Mouse (Mus musculus): ENCODE data around the gene Sec31a. TPM values are rescaled to one million over a fixed set of nuclear protein-coding genes. Genes with fewer than 3 reads are reported as not detected.

The Sec31a gene
- polyA plus RNA-seq, 1 experiment: 244 TPM

GRCm38 (mm10) chr5:100332300-100333004, 83.6 kb downstream of the Sec31a start:
- Histone ChIP-seq H3K27me3 (replicated peaks; ENCODE audit: control insufficient read depth, insufficient read depth, low read length) (no peaks in the 10 kb centered on the region), H3K36me3 (ENCODE audit: control insufficient read depth, insufficient read depth, low read length) (no peaks in the 10 kb centered on the region), H3K4me3 (ENCODE audit: insufficient read depth, low read depth, low read length) (no peak overlapping the region), H3K4me1 (ENCODE audit: control insufficient read depth, insufficient read depth, low read length) (no peaks in the 10 kb centered on the region; the same call in 1 of the 2 replicates), H3K27ac (ENCODE audit: insufficient read depth, low read depth, low read length) (no peak overlapping the region)
- DNase-seq: no peak
- WGBS: 82% methylated on average over 8 of the region's 8 CpGs
- TF ChIP-seq CTCF (conservative IDR thresholded peaks at IDR 0.05; ENCODE audit: insufficient read depth, insufficient read length, low read depth, low read length) (no peak), POLR2A (IDR thresholded peaks at IDR 0.05; ENCODE audit: low read depth, low read length) (no peak)

DNA sequence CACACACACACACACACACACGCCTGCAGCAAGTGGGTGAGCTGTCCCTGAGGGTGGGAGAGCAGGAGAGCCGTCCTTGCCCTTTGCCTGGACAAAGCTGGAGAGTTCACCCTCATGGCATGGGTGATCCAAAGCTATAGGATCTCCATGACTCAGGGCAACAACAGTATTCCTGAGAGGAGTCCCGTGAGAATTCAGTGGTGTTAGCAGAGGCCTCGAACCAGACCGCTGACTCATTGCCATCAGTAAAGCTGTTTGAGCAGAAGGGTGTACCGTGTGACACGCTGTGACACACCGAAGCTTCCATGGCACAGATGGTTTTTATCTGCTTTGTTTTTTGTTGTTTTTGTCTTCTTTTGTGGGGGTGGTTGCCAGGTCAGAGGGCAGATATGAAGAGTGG, 84.4 kb downstream of the Sec31a start:
- Histone ChIP-seq H3K4me3 (ENCODE audit: insufficient read depth, low read depth, low read length) (no peak overlapping the region), H3K27ac (ENCODE audit: insufficient read depth, low read depth, low read length) (no peak overlapping the region), H3K27me3 (replicated peaks; ENCODE audit: control insufficient read depth, insufficient read depth, low read length) (no peaks in the 10 kb centered on the region), H3K4me1 (ENCODE audit: control insufficient read depth, insufficient read depth, low read length) (no peaks in the 10 kb centered on the region; the same call in 1 of the 2 replicates), H3K36me3 (ENCODE audit: control insufficient read depth, insufficient read depth, low read length) (no peaks in the 10 kb centered on the region)
- WGBS: 83% methylated on average over 8 of the region's 8 CpGs
- DNase-seq: no peak
- no peak for TF ChIP-seq POLR2A (IDR thresholded peaks at IDR 0.05; ENCODE audit: low read depth, low read length)
- no peak for TF ChIP-seq CTCF (conservative IDR thresholded peaks at IDR 0.05; ENCODE audit: insufficient read depth, insufficient read length, low read depth, low read length)

DNA sequence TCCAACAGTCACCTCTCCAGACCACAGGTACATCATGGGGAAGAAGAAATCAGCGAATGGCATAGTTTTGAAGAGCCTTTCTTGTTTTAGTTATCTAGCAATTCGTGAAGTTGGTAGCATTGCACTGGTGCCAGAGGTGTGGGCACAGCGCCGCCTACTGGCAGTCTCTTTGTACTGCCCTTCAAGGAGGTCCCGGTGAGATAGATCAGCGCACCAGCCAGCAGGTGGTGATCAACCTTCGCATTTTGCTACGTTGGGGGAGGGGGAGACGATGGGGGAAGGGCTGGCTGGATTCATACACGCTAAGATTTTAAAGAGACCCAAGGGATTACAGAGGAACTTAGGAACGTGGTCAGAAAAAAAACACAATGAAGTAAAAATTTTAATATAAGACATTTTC, 94.0 kb downstream of the Sec31a start:
- peak; percentile 77 for DNase-seq
- H3K4me1 ChIP-seq (ENCODE audit: control insufficient read depth, insufficient read depth, low read length): no peaks in the 10 kb centered on the region
- WGBS: 2% methylated on average over 11 of the region's 11 CpGs
- TF ChIP-seq POLR2A (IDR thresholded peaks at IDR 0.05; ENCODE audit: low read depth, low read length): no peak
- peak; percentile 96 for TF ChIP-seq CTCF (conservative IDR thresholded peaks at IDR 0.05; ENCODE audit: insufficient read depth, insufficient read length, low read depth, low read length)
- no peaks in the 10 kb centered on the region for H3K27me3 ChIP-seq (replicated peaks; ENCODE audit: control insufficient read depth, insufficient read depth, low read length)
- H3K4me3 ChIP-seq (ENCODE audit: insufficient read depth, low read depth, low read length): no peak overlapping the region
- no peaks in the 10 kb centered on the region for H3K36me3 ChIP-seq (ENCODE audit: control insufficient read depth, insufficient read depth, low read length)
- H3K27ac ChIP-seq (ENCODE audit: insufficient read depth, low read depth, low read length): no peak overlapping the region

DNA sequence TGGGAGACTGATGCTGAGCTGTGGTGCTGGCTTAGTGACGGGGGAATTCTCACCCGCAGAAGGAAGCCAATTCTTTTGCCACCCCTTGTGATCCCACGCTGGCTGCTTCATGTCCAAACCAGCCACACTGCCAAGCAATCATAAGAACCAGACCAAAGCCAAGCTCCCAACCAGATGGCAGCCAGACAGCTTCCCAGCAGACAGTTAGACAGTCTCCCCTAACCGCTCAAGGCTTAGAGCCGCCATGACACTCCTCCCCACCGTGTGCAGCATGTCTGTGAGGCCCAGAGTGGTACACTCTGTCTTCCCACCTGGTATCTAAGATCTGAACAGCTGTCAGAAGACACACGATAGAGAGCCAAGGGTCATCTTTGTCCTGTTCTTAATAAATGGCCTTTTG, 98.2 kb downstream of the Sec31a start:
- H3K27me3 ChIP-seq (replicated peaks; ENCODE audit: control insufficient read depth, insufficient read depth, low read length): no peaks in the 10 kb centered on the region
- no peak overlapping the region for H3K27ac ChIP-seq (ENCODE audit: insufficient read depth, low read depth, low read length)
- H3K36me3 ChIP-seq (ENCODE audit: control insufficient read depth, insufficient read depth, low read length): no peaks in the 10 kb centered on the region
- TF ChIP-seq CTCF (conservative IDR thresholded peaks at IDR 0.05; ENCODE audit: insufficient read depth, insufficient read length, low read depth, low read length): no peak
- TF ChIP-seq POLR2A (IDR thresholded peaks at IDR 0.05; ENCODE audit: low read depth, low read length): no peak
- H3K4me3 ChIP-seq (ENCODE audit: insufficient read depth, low read depth, low read length): no peak overlapping the region
- no peak for DNase-seq
- WGBS: 73% methylated on average over 7 of the region's 7 CpGs
- no peaks in the 10 kb centered on the region for H3K4me1 ChIP-seq (ENCODE audit: control insufficient read depth, insufficient read depth, low read length)

DNA sequence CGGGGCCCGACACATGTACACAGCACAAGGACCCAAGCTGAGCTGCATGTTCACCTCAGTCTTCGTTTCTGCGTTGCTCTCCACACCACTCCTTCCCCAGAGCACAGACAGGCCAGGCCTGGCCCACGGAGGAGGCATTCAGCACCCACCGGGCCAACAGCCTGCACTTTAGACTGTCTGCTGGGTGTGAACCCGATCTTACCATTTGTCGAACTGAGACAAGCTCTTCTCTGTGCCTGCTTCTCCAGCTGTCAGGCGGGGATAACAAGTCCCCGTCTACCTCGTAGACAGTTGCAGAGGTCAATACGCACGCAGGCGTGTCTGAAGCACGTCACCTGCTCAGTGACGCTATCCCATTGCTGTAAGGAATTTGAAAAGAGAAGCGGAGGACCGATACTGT, 99.0 kb downstream of the Sec31a start:
- Histone ChIP-seq H3K4me3 (ENCODE audit: insufficient read depth, low read depth, low read length) (no peak overlapping the region), H3K27me3 (replicated peaks; ENCODE audit: control insufficient read depth, insufficient read depth, low read length) (no peaks in the 10 kb centered on the region), H3K4me1 (ENCODE audit: control insufficient read depth, insufficient read depth, low read length) (no peaks in the 10 kb centered on the region), H3K27ac (ENCODE audit: insufficient read depth, low read depth, low read length) (no peak overlapping the region), H3K36me3 (ENCODE audit: control insufficient read depth, insufficient read depth, low read length) (no peaks in the 10 kb centered on the region)
- DNase-seq: no peak
- WGBS: 73% methylated on average over 18 of the region's 18 CpGs
- TF ChIP-seq CTCF (conservative IDR thresholded peaks at IDR 0.05; ENCODE audit: insufficient read depth, insufficient read length, low read depth, low read length) (no peak), POLR2A (IDR thresholded peaks at IDR 0.05; ENCODE audit: low read depth, low read length) (no peak)

GRCm38 (mm10) chr5:100315646-100316045, 100.4 kb downstream of the Sec31a start:
- Histone ChIP-seq H3K4me3 (ENCODE audit: insufficient read depth, low read depth, low read length) (no peak overlapping the region), H3K27ac (ENCODE audit: insufficient read depth, low read depth, low read length) (no peak overlapping the region), H3K36me3 (ENCODE audit: control insufficient read depth, insufficient read depth, low read length) (no peaks in the 10 kb centered on the region), H3K27me3 (replicated peaks; ENCODE audit: control insufficient read depth, insufficient read depth, low read length) (no peaks in the 10 kb centered on the region), H3K4me1 (ENCODE audit: control insufficient read depth, insufficient read depth, low read length) (no peaks in the 10 kb centered on the region)
- no peak for DNase-seq
- TF ChIP-seq POLR2A (IDR thresholded peaks at IDR 0.05; ENCODE audit: low read depth, low read length): no peak
- TF ChIP-seq CTCF (conservative IDR thresholded peaks at IDR 0.05; ENCODE audit: insufficient read depth, insufficient read length, low read depth, low read length): no peak
- 73% methylated on average over 3 of the region's 3 CpGs for WGBS

- Histone ChIP-seq H3K36me3 (ENCODE audit: control insufficient read depth, insufficient read depth, low read length) (no peaks in the 10 kb centered on the region), H3K27me3 (replicated peaks; ENCODE audit: control insufficient read depth, insufficient read depth, low read length) (no peaks in the 10 kb centered on the region), H3K4me3 (ENCODE audit: insufficient read depth, low read depth, low read length) (no peak overlapping the region), H3K27ac (ENCODE audit: insufficient read depth, low read depth, low read length) (no peak overlapping the region), H3K4me1 (ENCODE audit: control insufficient read depth, insufficient read depth, low read length) (no peaks in the 10 kb centered on the region)
- TF ChIP-seq CTCF (conservative IDR thresholded peaks at IDR 0.05; ENCODE audit: insufficient read depth, insufficient read length, low read depth, low read length) (no peak), POLR2A (IDR thresholded peaks at IDR 0.05; ENCODE audit: low read depth, low read length) (no peak)
- DNase-seq: no peak
- WGBS: 85% methylated on average over 5 of the region's 5 CpGs
Observed at GRCm38 (mm10) chr5:100312391-100312790, 103.6 kb downstream of the Sec31a start.

Other genes starting within 250 kb of the Sec31a start
- 6.2 and 6.4 TPM in 2 replicates for gene Lin54, start 84.4 kb upstream of the Sec31a start, polyA plus RNA-seq (2012; rRNA removed)
- gene Cops4, start 102.1 kb upstream of the Sec31a start, polyA plus RNA-seq (2012; rRNA removed): 25.4 and 29.8 TPM in 2 replicates
- gene Plac8, start 156.0 kb upstream of the Sec31a start, polyA plus RNA-seq (2012; rRNA removed): 44.5 and 60.0 TPM in 2 replicates

Measured in kidney, adult 2 months (tissue).